Mouse (Mus musculus): ENCODE data around the gene Cgas. TPM values are rescaled to one million over a fixed set of nuclear protein-coding genes. Genes with fewer than 3 reads are reported as not detected.

The Cgas gene
- polyA plus RNA-seq, 1 experiment from 2014 or later = 0.86 TPM

DNA sequence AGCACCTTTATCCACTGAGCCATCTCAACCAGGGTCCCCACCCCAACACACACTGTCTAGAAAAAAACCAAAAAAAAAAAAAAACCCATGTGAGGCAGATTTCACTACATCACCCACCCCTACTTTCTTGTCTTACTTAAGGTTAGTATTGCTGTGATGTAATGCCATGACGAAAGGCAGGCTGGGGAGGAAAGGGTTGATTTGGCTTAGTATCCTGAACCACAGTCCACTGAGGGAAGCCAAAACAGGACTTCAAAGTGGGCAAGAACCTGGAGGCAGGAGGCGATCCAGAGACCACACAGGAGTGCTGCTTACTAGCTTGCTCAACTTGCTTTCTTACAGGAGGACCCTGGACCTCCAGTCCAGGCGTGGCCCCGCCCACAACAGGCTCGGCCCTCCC is 7.4 kb upstream of the Cgas start:
- WGBS = 78% methylated on average over 5 of the region's 5 CpGs
- no peak for ATAC-seq (ENCODE audit: low FRiP score)
- Histone ChIP-seq H3K4me3 (replicated peaks) (no peak overlapping the region), H3K27ac (replicated peaks) (no peak overlapping the region), H3K4me2 (no peak overlapping the region), H3K27me3 (replicated peaks) (peaks cover 14% of the 10 kb centered on the region), H3K36me3 (peaks cover 34% of the 10 kb centered on the region), H3K4me1 (peaks cover 11% of the 10 kb centered on the region), H3K9me3 (replicated peaks) (no peaks in the 10 kb centered on the region), H3K9ac (replicated peaks) (no peak overlapping the region)

DNA sequence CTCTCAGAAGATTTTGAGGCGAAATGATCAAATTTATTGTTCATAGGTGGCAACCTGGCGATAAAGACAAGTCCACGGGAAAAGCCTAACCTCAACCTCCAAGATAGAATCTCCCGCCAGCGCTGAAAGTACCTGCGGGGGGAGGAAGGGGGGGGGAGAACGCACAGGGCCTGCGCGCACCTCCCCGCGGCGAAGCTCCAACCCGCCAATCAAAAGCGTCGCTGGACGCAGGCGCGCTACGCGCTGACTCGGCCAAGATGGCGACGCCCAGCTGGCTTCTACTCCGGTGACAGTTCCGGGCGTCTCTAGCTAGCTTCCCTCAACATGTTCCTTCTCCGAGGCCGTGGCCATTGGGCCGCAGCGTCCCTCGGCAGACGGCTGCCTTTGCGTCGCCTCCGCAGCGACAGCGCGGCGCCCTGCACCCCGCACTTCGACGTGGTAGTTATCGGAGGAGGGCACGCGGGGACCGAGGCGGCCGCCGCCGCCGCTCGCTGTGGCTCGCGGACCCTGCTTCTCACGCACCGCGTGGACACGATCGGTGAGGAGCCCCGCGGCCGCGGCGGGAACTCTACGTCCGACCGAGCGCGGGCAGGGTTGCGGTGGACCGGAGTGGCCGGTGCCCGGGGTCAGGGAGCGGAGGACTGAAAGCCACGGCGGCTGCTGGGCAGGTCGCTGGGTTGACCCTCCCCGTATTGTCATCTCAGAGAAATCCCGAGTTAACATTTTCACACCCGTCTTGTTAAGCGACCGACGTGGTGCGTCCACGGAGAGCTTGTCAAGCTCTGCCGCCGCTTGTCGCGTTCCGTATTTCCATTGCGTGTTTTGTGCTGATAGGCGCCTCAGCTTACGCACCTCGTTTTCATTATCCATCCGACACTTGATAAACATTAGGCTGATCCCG is 5.2 kb upstream of the Cgas start, which contains the start of the genes Mto1 and Gm17324:
TSS of gene Mto1 (plus strand) at position 236 of the 901 bp plus-strand sequence.
TSS of gene Gm17324 (minus strand) at position 814 of the 901 bp plus-strand sequence.
- WGBS = under 1% methylated on average over 93 of the region's 96 CpGs
- Histone ChIP-seq H3K9ac (replicated peaks) (peak within 1 kb of the TSS; percentile 86), H3K9me3 (replicated peaks) (no peaks in the 10 kb centered on the region), H3K27me3 (replicated peaks) (peaks cover 30% of the 10 kb centered on the region), H3K4me1 (peaks cover 11% of the 10 kb centered on the region), H3K4me2 (peak within 1 kb of the TSS; percentile 64), H3K27ac (replicated peaks) (peak within 1 kb of the TSS; percentile 95), H3K4me3 (replicated peaks) (peak within 1 kb of the TSS; percentile 79), H3K36me3 (peaks cover 20% of the 10 kb centered on the region)
- ATAC-seq (ENCODE audit: low FRiP score) = peak; percentile 97

DNA sequence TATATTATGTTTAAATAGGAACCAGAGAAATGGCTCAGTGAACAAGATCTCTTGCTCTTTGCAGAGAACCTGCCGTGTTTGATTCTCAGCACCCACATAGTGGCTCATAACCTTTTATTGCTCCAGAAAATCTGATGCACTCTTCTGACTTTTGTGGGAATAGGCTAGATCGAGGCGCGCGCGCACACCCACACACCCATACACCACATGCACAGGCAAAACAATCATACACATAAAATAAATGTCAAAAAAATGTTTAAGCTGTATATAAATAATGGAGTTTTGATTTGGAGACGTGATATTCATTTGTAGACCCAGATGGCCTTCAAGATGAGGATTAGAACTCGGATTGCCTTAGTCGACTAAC is 4.6 kb upstream of the Cgas start:
- Histone ChIP-seq H3K36me3 (peaks cover 15% of the 10 kb centered on the region), H3K4me1 (peaks cover 18% of the 10 kb centered on the region), H3K9me3 (replicated peaks) (no peaks in the 10 kb centered on the region), H3K9ac (replicated peaks) (peak overlapping the region; percentile 86), H3K4me3 (replicated peaks) (peak overlapping the region; percentile 79), H3K27me3 (replicated peaks) (peaks cover 36% of the 10 kb centered on the region), H3K4me2 (peak overlapping the region; percentile 64), H3K27ac (replicated peaks) (0 out of 2 replicates have a peak overlapping the region, but pooled peaks have one; percentile 95)
- ATAC-seq (ENCODE audit: low FRiP score) = peak; percentile 35
- 30% methylated on average over 9 of the region's 9 CpGs for WGBS

DNA sequence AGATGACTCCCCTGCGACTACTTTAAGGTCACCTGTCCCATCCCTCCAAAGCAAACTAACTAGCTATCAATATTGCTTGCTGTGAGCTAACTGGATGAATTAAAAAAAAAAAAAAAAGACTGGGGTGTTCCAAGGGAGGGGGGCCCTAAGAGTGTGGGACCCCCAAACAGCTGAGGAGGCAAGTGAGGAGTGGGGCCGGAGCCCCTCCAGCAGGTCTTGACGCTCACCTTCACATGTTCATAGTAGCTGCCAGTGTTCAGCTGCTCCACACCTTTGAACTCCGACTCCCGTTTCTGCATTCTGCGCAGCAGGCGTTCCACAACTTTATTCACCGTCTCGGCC is 829 bp downstream of the Cgas start:
- Histone ChIP-seq H3K4me1 (peaks cover 11% of the 10 kb centered on the region), H3K4me3 (replicated peaks) (peak overlapping the region; percentile 45), H3K4me2 (peak overlapping the region; percentile 82), H3K9me3 (replicated peaks) (no peaks in the 10 kb centered on the region), H3K36me3 (no peaks in the 10 kb centered on the region), H3K27ac (replicated peaks) (no peak overlapping the region), H3K27me3 (replicated peaks) (peaks cover 64% of the 10 kb centered on the region), H3K9ac (replicated peaks) (peak overlapping the region; percentile 37; the same call in 1 of the 2 replicates)
- peak; percentile 36; the same call in 1 of the 2 replicates for ATAC-seq (ENCODE audit: low FRiP score)
- under 1% methylated on average over 9 of the region's 9 CpGs for WGBS

DNA sequence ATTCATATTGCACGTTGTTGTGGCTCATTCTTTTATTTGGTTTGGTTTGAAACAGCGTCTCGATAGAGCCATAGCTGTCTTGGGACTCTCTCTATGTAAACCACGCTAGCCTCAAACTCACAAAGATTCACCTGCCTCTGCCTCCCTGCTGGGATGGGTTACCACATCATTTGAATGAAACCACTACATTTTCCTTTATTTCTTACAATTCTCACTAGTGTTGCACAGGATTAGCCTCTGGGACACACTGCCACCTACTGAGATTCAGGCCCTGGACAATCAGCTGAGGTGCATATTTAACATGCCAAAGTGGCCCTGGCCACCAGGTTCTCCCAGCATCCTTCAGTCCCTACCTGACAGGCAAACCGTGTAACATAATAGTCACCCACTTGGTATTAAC is 3.6 kb downstream of the Cgas start:
- 71% methylated on average over 5 of the region's 5 CpGs for WGBS
- Histone ChIP-seq H3K9ac (replicated peaks) (no peak overlapping the region), H3K27ac (replicated peaks) (no peak overlapping the region), H3K36me3 (no peaks in the 10 kb centered on the region), H3K9me3 (replicated peaks) (no peaks in the 10 kb centered on the region), H3K4me1 (peaks cover 11% of the 10 kb centered on the region), H3K4me3 (replicated peaks) (no peak overlapping the region), H3K27me3 (replicated peaks) (peaks cover 44% of the 10 kb centered on the region), H3K4me2 (no peak overlapping the region)
- no peak for ATAC-seq (ENCODE audit: low FRiP score)

DNA sequence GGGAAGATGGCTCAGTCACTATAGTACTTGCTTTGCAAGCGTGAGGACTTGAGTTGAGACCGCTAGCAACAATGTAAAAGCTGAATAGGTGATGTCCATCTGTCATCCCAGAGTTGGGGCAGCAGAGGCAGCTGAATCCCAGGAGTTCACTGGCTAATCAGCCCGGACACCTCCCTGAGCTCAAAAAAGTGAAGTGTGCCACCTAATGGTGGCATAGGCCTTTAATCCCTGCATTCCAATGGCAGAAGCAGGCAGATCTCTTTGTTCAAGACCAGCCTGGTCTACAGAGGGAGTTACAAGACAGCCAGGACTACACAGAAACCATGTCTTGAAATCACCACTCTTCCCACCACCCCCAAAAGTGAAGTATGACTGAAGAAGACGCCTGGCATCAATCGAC is 10.6 kb downstream of the Cgas start:
- no peak overlapping the region for H3K9ac ChIP-seq (replicated peaks)
- H3K4me3 ChIP-seq (replicated peaks) = no peak overlapping the region
- no peak overlapping the region for H3K4me2 ChIP-seq
- H3K27ac ChIP-seq (replicated peaks) = no peak overlapping the region
- no peak for ATAC-seq (ENCODE audit: low FRiP score)
- WGBS = 87% methylated on average over 5 of the region's 5 CpGs
- H3K27me3 ChIP-seq (replicated peaks) = no peaks in the 10 kb centered on the region
- H3K4me1 ChIP-seq = peaks cover 3% of the 10 kb centered on the region; the same call in 1 of the 2 replicates
- H3K36me3 ChIP-seq = no peaks in the 10 kb centered on the region
- no peaks in the 10 kb centered on the region for H3K9me3 ChIP-seq (replicated peaks)

DNA sequence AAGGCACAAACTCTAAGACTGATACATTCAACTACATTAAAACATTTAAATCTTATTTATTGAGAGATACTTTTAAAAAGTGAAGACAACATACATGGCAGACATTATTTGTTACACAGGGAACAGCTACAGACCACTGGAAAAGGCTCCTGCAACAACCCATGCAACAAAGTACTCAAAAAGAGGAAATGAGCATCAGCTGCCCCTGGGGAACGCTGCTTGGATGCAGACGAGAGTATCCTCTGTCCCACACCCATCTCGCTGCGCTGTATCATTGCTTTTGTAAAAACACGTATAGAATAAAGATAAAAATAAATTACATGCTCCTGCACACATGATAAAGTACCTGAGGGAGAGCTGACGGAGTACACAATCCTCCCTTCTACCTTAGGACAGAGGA is 12.6 kb downstream of the Cgas start:
- no peak for ATAC-seq (ENCODE audit: low FRiP score)
- Histone ChIP-seq H3K27me3 (replicated peaks) (no peaks in the 10 kb centered on the region), H3K9ac (replicated peaks) (no peak overlapping the region), H3K9me3 (replicated peaks) (no peaks in the 10 kb centered on the region), H3K36me3 (no peaks in the 10 kb centered on the region), H3K4me2 (no peak overlapping the region), H3K4me1 (peaks cover 3% of the 10 kb centered on the region; the same call in 1 of the 2 replicates), H3K27ac (replicated peaks) (no peak overlapping the region), H3K4me3 (replicated peaks) (no peak overlapping the region)
- 66% methylated on average over 6 of the region's 6 CpGs for WGBS

DNA sequence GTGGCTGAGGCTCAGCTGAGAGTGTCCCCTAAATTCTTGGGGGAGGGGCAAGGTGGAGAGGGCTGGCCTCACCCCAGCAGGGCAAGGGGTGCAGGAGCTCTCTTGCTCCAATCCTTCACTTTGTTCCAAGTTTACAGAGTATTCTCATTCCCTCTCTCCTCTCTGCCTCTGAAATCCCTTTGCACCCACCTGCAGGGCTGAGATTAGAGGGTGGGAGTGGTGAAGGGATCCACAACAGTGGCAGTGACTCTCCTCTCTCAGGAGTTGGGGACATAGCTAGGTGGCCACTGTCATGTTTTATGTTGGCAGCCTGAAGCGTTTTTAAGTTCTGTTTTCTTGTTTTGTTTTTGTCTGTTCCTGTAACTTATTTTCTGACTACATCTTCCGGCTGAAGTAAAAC is 13.5 kb downstream of the Cgas start:
- Histone ChIP-seq H3K4me1 (peaks cover 3% of the 10 kb centered on the region; the same call in 1 of the 2 replicates), H3K36me3 (no peaks in the 10 kb centered on the region), H3K4me3 (replicated peaks) (no peak overlapping the region), H3K4me2 (no peak overlapping the region), H3K9ac (replicated peaks) (no peak overlapping the region), H3K27me3 (replicated peaks) (no peaks in the 10 kb centered on the region), H3K9me3 (replicated peaks) (no peaks in the 10 kb centered on the region), H3K27ac (replicated peaks) (no peak overlapping the region)
- 53% methylated on average over 2 of the region's 2 CpGs for WGBS
- ATAC-seq (ENCODE audit: low FRiP score) = no peak

DNA sequence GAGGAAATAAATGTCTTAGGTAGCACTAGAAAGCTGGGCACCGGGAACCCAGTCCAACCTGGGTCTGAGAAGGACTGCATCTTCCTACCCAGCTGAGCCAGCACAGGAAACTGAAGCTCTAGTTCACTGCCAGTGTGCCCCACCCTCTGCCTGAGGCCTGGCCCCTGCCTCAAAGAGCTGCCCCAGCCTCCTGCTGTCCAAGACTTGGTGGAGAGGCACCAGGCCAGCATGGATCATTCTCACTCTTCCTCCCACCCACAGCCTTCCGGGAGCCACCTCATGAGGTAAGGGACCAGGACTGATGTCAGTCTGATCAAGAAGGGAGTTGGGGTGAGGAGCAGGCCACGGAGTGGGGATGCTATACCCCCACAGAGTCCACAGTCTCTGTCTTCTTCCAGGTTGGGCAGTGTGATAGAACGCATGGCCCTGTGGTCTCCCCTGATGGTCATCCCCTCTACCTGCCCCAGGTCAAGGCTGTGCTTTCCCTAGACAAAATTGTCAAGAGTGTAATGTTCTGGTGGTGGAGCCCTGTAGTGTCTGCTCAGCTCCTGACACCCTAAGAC is 14.1 kb downstream of the Cgas start:
- Histone ChIP-seq H3K4me2 (no peak overlapping the region), H3K9me3 (replicated peaks) (no peaks in the 10 kb centered on the region), H3K9ac (replicated peaks) (no peak overlapping the region), H3K27ac (replicated peaks) (no peak overlapping the region), H3K27me3 (replicated peaks) (no peaks in the 10 kb centered on the region), H3K4me3 (replicated peaks) (no peak overlapping the region), H3K36me3 (no peaks in the 10 kb centered on the region), H3K4me1 (peaks cover 3% of the 10 kb centered on the region; the same call in 1 of the 2 replicates)
- WGBS = 92% methylated on average over 4 of the region's 4 CpGs
- no peak for ATAC-seq (ENCODE audit: low FRiP score)

DNA sequence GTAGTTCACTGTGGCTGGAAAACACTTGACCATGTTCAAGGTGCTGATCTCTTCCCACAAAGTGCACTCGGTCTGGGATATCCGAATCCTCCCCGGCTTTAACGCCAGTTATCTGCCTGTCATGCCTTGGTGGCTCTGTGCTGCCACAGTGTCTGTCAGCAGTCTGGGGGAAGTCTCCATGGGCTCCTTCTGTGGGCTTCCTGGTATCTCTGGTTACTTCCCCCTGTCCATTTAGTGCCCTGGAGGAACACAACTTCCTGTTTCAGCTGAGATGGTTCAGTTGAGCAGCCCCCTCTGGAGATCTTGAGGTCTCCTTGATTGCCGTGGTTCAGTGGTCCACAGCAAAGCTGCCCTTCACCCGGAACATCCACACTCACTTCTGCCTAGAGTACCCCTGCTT is 14.9 kb downstream of the Cgas start:
- Histone ChIP-seq H3K4me3 (replicated peaks) (no peak overlapping the region), H3K9ac (replicated peaks) (no peak overlapping the region), H3K4me1 (peaks cover 3% of the 10 kb centered on the region; the same call in 1 of the 2 replicates), H3K27ac (replicated peaks) (no peak overlapping the region), H3K9me3 (replicated peaks) (no peaks in the 10 kb centered on the region), H3K27me3 (replicated peaks) (no peaks in the 10 kb centered on the region), H3K36me3 (no peaks in the 10 kb centered on the region), H3K4me2 (peak overlapping the region; percentile 69; the same call in 1 of the 2 replicates)
- 94% methylated on average over 6 of the region's 6 CpGs for WGBS
- no peak for ATAC-seq (ENCODE audit: low FRiP score)

DNA sequence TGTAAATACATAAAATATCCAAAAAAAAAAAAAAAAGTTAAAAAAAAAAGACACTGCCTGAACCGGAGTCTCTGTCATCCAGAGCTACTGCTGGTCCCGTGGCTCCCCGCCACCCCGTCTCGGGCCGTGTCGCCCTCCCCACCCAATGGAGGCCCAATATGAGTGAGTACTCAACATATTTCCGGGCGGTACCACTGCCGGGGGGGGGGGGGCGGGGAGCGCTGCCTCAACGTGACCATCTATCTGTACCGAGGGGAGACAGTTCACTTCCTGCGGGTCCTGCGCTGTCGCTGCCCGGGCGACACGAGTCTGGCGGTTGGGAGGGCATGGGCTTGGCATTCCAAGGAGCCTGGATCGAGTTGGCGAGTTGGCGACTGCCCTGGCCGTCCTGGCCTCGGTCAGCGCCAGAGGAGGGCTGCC is 15.7 kb downstream of the Cgas start:
- H3K36me3 ChIP-seq = no peaks in the 10 kb centered on the region
- ATAC-seq (ENCODE audit: low FRiP score) = peak; percentile 28; the same call in 1 of the 2 replicates
- H3K9me3 ChIP-seq (replicated peaks) = no peaks in the 10 kb centered on the region
- peaks cover 3% of the 10 kb centered on the region; the same call in 1 of the 2 replicates for H3K4me1 ChIP-seq
- H3K27me3 ChIP-seq (replicated peaks) = no peaks in the 10 kb centered on the region
- WGBS = 21% methylated on average over 25 of the region's 27 CpGs
- peak overlapping the region; percentile 36 for H3K4me3 ChIP-seq (replicated peaks)
- H3K27ac ChIP-seq (replicated peaks) = no peak overlapping the region
- no peak overlapping the region for H3K9ac ChIP-seq (replicated peaks)
- H3K4me2 ChIP-seq = peak overlapping the region; percentile 69

DNA sequence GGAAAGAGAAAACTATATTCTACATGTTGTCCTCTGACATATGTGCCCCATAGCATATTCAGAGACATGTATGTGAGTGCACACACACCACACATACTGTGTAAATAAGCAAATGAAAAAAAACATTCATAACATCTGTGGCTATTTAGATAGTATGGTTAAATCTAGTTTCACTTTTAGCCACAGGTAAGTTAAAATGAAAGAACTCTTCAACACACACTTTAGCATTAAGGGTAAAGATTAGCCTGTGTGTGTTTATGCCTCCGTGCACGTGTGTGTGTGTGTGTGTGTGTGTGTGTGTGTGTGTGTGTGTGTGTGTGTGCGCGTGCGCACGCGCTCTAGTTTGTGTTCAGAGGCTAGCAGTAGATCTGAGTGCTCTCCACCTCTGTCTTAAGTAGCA is 41.4 kb downstream of the Cgas start:
- no peaks in the 10 kb centered on the region for H3K4me1 ChIP-seq

More for the DNA sequence above, 41.4 kb downstream of the Cgas start:
- Histone ChIP-seq H3K9me3 (replicated peaks) (no peaks in the 10 kb centered on the region), H3K4me2 (no peak overlapping the region), H3K36me3 (no peaks in the 10 kb centered on the region), H3K27me3 (replicated peaks) (peaks cover 14% of the 10 kb centered on the region), H3K4me3 (replicated peaks) (no peak overlapping the region), H3K9ac (replicated peaks) (no peak overlapping the region), H3K27ac (replicated peaks) (no peak overlapping the region)
- no peak for ATAC-seq (ENCODE audit: low FRiP score)
- 91% methylated on average over 7 of the region's 7 CpGs for WGBS
